Mouse (Mus musculus) cerebellum, postnatal 25 days (tissue): ENCODE results near the gene Ppp3ca.
A peak's percentile ranks its signal among the peaks of the same experiment; 100 is the strongest.
"Not testable (repeated sequence)": the region's sequence is repeated elsewhere in the genome, so short reads cannot be mapped to it uniquely, and the experiment has no call there.

ENCODE experiments used
- DNase-seq, 2 experiments: peaks; one replicate each; pipeline ENCODE4 v3.0.0; 2021; ENCODE audit warnings: mixed read lengths in 2 of 2

Ppp3ca gene

DNA sequence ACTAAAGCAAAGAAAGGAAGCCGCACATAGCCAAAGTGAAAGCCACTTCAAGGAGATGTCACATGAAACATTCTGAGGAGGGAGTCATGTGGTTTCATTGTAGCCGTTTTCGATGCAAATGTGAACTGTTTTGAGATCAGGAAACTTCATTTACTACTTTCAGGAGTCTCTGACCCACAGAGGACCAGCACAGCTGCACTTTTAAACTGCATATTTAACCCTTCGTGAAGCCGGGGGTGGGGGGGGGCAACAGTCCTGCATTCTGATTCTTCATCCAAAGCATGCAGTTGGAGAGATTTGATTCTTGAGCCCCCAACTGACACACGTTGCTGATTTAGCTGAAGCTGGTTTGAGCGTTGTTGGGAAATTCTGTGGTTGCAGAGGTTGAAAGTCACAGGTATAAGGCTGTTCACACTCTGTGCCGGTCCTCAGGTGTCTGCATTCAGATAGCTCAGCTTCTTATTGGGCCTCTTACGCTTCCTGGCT, 18.2 kb downstream of the Ppp3ca start:
- no peak for DNase-seq

- no peak for DNase-seq
Observed at GRCm38 (mm10) chr3:136689793-136690543, 20.0 kb downstream of the Ppp3ca start.

DNA sequence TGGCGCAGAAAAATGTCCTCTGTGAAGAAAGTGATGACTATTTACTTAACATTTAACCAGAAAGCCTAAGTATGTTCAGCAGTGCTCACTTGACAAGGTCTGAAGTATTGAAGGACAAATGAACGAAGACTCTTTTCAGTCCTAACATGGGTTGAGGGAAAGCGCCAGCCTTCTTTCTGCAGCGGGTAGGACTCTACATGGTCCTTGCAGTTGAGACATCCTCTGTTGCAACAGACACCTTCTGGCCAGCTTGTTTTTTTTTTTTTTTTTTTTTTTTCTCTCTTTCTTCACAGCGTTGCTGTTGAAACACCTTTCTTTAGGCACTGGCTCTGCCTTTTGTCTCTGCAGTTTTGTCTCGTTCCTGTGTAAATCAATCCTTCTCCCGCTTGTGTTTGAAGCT, 22.1 kb downstream of the Ppp3ca start:
- DNase-seq: no peak

GRCm38 (mm10) chr3:136693547-136693946, 23.6 kb downstream of the Ppp3ca start:
- DNase-seq: peak; percentile 47 to 60

GRCm38 (mm10) chr3:136697626-136698191, 27.8 kb downstream of the Ppp3ca start:
- DNase-seq: no peak

DNA sequence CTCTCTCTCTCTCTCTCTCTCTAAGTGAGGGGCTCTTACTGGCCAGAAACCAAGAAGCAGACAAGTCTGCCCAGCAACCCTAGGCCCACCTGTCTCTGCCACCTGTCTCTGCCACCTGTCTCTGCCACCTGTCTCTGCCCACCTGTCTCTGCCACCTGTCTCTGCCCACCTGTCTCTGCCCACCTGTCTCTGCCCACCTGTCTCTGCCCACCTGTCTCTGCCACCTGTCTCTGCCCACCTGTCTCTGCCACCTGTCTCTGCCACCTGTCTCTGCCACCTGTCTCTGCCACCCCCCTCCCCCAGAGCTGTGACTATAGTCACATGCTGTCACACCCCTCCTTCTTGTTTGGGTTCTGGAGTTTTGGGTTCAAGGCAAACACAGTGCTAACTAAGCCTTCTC, 29.8 kb downstream of the Ppp3ca start:
- not testable (repeated sequence) for DNase-seq

GRCm38 (mm10) chr3:136700447-136701009, 30.6 kb downstream of the Ppp3ca start:
- DNase-seq: no peak

GRCm38 (mm10) chr3:136702861-136703260, 32.9 kb downstream of the Ppp3ca start:
- DNase-seq: no peak

- DNase-seq: no peak
Observed at GRCm38 (mm10) chr3:136704515-136705247, 34.8 kb downstream of the Ppp3ca start.

DNA sequence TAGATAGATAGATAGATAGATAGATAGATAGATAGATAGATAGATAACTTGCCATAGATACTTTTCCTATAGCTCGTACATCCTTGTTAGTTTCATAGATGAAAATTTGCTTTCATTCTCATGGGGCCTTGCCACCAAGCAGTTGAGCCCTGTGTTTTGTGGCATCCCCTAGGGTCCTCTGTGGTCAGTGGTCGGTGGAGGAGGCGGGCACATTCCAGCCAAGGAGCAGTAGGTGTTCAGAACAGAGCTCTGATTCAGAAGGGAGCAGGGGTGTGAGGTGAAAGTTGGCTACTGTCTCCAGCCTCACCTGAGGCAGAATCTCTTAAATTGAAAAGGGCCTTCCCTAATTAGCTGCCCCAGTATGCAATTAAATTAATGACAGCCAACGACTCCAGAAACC, 36.1 kb downstream of the Ppp3ca start:
- DNase-seq: no peak

DNA sequence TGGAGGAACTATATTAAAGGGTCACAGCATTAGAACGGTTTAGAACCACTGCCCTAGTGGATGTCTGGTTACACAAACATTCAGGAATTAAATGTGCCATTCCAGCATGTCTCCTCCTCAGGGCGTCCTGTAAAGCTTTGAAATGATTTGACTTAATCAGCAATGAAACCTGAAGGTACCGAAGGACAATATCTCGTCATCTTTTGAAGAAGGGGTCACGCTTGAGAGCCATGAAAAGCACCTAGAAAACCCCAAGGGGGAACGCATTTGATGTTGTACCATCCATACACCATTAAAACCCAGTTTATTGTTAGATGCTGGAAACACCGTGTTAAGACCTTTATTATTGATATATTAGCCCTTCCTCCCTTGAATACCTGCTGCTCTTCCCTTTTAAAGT, 36.8 kb downstream of the Ppp3ca start:
- no peak for DNase-seq

DNA sequence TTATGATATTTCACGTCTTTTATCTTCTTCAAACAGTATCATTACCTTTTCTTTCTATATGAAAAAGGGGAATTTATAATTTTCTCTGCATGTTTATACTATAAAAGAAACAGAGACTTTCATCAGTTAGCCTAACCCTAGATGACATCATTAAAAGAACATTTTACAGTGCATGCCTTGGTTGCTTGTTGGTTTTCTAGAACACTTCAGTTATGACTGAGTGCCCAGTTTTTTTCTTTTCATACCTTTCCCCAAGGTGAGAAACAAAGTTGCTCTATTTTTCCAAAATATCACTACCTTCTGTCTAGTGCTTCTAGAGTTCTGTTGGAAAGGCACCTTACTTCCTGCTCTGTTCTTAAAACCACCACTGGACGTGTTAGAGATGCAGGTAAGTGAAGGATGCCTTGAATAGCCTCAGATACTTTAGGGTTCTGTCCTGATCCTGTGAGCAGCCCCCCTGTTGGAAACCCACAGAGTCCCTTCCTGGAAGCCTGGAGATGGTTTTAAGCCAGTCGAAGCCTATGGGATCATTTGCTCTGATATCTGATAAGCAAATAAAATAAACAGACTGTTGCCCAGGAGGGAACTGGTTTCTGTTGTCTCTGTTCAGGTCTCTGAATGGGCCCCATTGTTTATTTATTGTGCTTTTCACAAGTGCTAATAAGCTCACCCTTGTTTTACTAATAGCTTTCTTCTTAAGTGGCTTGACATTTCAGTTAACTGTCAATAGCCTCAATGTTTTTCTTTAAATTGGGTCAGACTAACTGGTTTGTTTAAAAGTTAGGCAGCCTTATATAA, 37.5 kb downstream of the Ppp3ca start:
- DNase-seq: no peak

DNA sequence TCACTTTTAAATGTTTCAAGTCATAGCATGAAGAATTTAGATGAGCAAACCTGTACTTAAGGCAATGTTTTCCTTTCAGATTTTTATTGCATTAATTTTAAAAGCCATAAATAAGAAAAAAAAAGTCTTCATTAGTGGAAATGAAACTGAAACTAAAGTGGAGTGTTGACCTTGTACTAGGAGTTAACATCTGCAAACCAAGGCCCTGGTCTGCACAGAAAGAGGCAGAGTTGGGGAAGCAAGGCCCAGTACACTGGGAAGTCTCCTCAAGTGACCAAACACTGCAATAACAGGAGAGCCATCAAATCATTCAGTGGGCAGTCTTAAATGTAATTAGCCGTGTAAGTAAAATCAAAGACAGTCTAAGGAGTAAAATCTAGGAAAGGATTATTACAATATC, 38.3 kb downstream of the Ppp3ca start:
- DNase-seq: no peak

- DNase-seq: no peak
Observed at GRCm38 (mm10) chr3:136710310-136710906, 40.5 kb downstream of the Ppp3ca start.

GRCm38 (mm10) chr3:136714307-136715039, 44.5 kb downstream of the Ppp3ca start:
- DNase-seq: no peak

- no peak for DNase-seq
Observed at GRCm38 (mm10) chr3:136716247-136716646, 46.3 kb downstream of the Ppp3ca start.

- DNase-seq: no peak
Observed at GRCm38 (mm10) chr3:136718412-136718811, 48.5 kb downstream of the Ppp3ca start.

- no peak for DNase-seq
Observed at GRCm38 (mm10) chr3:136721241-136721640, 51.3 kb downstream of the Ppp3ca start.

GRCm38 (mm10) chr3:136721804-136722427, 52.0 kb downstream of the Ppp3ca start:
- no peak for DNase-seq

- DNase-seq: no peak
Observed at GRCm38 (mm10) chr3:136722493-136722892, 52.6 kb downstream of the Ppp3ca start.
